Mouse (Mus musculus): ENCODE measurements around the gene Col5a3. TPM values are rescaled to one million over a fixed set of nuclear protein-coding genes. Genes with fewer than 3 reads are reported as not detected.
A peak's percentile ranks its signal among the peaks of the same experiment; 100 is the strongest.

The Col5a3 gene
- total RNA-seq, 2 experiments from 2014 or later: 1.8 to 1.9 TPM

GRCm38 (mm10) chr9:20810773-20811172 lies 4.1 kb downstream of the Col5a3 start:
- DNase-seq (ENCODE audit: low spot score in 2 of 2): no peak
- intact Hi-C loops (cut with DNase I): no loop called here

GRCm38 (mm10) chr9:20810271-20810670 lies 4.6 kb downstream of the Col5a3 start:
- DNase-seq (ENCODE audit: low spot score in 2 of 2): peak in 1 of 2 experiments; percentile 35
- intact Hi-C loops (cut with DNase I): no loop called here

DNA sequence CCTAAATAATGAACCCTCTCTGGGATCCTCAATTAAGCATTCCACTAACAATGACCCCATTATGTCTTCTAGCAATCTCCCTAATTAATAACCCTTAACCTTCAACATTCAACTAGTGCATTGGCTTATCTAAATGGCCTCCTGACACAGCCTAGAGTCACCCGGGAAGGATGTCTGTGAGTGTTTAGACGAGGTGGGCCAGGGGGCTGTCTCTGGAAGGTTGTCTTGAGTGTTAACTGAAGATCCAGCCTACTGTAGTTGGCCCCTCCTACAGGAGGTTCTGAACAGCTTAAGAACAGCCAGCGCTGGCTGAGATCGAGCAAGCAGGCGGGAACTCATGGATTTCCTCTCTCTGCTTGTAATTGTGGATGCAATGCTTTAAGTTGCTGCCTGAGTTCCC lies 9.2 kb downstream of the Col5a3 start:
- DNase-seq (ENCODE audit: low spot score in 2 of 2): no peak
- intact Hi-C loops (cut with DNase I): loop anchor here (2.0 kb wide), 1 partner anchor 65 kb away; no protein-coding TSS in a partner anchor

DNA sequence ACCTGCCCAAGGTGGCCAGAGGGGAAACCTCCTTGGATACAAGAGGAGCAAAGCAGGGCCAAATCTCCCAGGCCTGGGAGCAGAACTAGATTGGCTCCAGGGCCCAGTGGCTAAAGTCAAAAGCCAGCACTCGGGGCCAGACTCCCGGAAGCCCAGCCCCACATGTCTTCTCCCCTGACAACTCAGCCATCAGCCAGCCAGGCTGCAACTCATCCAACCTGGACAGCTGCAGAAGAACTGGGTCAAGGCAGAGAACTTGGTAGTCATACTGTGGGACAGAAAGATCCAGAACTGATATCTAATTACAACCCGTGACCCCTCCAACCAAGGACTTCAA lies 9.7 kb downstream of the Col5a3 start:
- intact Hi-C loops (cut with DNase I): loop anchor here (2.0 kb wide), 1 partner anchor 64 kb away; no protein-coding TSS in a partner anchor
- DNase-seq (ENCODE audit: low spot score in 2 of 2): no peak

DNA sequence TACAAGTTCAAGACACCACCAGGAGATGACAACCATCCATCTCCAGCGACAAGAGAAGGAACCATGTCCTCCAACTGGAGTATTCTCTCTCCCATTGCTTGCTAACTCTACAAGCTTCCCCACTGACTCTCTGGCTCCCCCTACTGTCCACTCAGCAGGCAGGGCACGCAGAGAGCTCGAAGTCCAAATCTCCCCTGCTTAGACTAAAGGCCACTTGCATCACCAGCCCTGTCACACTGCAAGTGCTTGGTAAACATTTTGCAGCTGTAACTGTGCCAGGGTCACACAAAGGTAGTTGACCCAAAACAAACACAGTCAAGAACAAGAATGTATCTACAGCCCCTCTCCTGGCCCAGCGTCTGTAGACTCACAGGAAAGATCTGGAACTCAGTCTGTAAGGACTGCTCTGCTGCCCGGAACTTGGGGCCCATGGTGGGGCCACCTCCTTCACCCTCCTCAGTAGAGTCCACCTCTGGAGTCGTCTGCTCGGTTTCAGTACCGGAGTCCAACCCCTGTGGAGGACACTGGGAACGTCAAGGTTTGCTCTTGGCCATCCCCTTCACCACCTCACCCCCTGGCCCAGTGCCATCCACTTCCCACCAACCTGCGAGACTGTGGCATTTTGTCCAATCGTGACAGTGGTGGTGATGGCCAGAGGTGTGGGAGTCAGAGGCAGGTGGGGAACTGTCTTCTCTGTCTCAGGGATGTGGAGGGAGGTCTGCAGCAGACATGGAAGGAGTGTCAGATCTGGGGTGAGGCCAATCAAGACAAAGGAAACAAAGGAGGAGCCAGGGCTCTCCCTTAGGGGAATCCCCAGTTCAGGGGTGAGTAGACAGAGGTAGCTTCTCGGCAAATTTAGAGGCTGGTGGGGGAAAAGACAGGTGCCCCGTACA lies 10.4 kb downstream of the Col5a3 start:
- intact Hi-C loops (cut with DNase I): loop anchor here (2.0 kb wide), 1 partner anchor 64 kb away; no protein-coding TSS in a partner anchor
- DNase-seq (ENCODE audit: low spot score in 2 of 2): peak in 1 of 2 experiments; percentile 54

DNA sequence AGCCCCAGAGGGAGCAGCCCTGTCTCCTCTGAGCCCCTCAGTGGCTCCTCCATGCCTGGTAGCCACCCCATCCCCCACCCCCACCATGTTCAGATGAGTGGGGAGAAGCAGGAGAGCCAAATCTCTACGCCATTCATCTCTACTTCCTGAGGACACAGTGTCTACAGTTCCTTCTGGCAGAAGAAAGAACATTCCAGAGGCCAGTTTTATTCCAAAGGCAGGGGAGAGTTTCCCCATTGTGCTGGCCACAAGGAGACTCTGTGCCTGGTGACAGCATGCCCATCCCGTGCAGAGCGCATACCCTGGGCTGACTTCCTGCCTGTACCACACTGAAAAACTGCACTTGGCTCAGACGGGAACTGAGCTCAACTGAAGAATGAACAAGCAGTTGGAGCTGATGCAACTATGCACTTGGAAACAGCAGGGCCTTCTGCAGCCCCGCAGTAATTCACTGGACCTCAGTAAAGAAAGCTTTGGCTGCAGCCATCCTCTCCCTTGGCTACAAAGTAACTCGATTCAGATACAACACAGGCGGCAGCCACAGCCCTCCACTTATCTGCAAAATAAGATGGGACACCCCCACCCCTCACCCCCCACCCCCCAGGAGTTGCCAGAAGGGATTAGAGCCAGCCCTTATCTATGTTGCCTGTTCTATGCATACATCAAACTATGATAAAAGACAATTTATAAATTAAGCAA lies 20.6 kb downstream of the Col5a3 start:
- intact Hi-C loops (cut with DNase I): no loop called here
- peak; percentile 65 to 83 for DNase-seq (ENCODE audit: low spot score in 2 of 2)

DNA sequence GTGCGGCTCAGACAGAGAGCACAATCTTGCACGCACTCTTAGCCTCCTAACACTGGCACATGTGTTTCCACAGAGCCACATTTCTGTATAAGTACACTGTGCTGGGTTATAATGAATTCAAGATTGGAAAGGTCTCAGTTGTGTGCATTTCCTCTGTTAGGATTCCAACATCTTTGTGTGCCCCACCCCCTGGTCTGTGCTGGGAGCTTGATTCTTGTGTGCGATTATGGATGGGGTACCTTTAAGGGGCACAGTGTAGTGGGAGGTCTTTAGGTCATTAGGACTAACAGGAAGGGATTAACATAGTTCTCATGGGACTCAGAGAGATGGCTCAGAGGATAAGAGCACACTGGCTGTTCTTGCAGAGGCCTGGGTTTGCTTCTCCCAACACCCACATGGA lies 24.5 kb downstream of the Col5a3 start:
- intact Hi-C loops (cut with DNase I): no loop called here

DNA sequence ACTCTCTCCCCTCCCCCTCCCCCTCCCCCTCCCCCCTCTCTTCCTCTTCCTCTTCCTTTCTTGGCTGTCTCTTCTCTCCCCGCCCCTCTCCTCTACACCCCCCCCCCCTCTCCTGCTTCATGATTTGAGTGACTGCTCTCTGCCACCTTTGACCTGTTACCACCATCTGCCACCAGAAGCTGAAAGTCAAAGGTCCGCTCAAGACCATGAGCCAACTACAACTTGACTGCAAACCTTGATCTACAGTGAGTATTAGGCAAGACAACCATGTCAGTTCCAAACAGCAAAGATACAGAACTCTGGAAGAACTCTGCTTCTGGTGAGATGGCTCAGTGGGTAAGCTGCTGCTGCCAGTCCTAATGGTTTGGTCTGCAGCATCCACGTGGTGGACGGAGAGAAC lies 25.2 kb downstream of the Col5a3 start:
- no peak for DNase-seq (ENCODE audit: low spot score in 2 of 2)
- intact Hi-C loops (cut with DNase I): no loop called here

More for the DNA sequence above, 24.5 kb downstream of the Col5a3 start:
- no peak for DNase-seq (ENCODE audit: low spot score in 2 of 2)

DNA sequence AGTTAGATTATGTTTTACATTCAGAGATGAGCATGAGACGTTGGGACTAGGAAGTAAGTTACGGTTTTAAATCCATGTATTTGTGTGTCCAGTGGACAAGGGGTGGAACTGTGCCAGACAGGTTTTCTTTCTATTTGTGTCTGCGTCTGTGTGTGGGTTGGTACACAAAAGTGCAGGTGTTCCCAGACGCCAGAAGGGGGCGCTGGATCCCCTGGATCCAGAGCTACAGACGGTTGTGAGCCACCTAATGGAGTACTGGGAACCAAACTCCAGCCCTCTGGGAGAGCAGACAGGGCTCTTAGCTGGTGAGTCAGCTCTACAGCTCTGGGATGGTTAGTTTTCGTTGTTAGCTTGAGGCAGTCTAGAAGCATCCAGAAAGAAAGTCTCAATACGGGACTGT lies 26.9 kb downstream of the Col5a3 start:
- DNase-seq (ENCODE audit: low spot score in 2 of 2): no peak
- intact Hi-C loops (cut with DNase I): no loop called here

DNA sequence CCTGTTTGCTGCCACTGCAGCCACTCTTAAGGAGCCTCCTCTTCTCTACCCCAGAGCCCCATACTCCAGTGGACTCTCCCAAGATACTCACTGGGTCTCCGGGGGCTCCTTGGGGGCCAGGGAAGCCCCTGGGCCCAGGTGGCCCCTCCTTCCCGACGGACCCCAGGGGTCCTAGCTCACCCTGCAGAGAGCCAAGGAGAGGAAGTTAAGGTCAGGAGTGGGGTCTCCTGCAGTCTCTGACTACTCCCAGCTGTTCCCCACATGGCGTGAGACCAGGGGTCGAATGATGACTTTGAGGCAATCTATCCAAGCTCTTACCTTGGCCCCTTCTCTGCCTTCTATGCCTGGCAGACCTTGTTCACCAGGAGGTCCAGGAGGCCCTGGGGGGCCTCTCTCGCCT lies 29.8 kb downstream of the Col5a3 start:
- no peak for DNase-seq (ENCODE audit: low spot score in 2 of 2)
- intact Hi-C loops (cut with DNase I): no loop called here

DNA sequence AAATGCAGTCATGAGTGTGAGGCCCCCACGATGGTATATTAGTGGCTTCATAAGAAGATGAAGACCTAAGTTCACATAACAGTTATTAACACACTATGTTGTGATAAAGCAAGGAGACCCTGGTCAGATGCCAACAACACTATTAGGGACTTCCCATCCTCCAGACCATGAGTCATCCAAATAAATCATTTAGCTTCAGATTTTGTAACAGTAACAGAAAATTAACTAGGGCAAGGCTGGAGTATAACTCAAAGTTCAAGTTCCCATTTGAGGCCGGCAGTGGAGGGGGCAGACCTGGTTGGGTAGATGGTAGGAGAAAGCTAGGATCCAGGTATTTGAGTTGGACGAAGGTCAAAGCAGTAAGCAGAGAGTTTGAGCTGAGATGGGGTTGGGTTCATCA lies 33.6 kb downstream of the Col5a3 start:
- intact Hi-C loops (cut with DNase I): no loop called here
- no peak for DNase-seq (ENCODE audit: low spot score in 2 of 2)

DNA sequence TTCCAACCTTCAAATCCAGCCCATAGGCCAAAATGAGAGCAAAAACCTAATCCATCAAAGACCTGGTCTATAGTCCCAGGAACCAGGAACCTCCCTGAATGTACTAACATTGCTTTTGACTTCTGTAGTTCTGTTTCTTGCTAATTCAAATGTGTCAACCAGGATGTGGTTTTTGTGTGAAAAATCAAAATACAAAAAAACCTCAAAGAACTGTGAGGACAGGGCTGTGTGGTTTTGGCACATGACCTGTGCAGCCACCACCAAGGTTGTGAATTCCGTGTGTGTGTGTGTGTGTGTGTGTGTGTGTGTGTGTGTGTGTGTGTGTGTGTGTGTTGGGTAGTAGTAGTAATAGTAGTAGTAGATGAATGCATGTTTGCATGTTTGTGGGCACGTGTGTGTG lies 49.6 kb downstream of the Col5a3 start:
- DNase-seq (ENCODE audit: low spot score in 2 of 2): no peak
- intact Hi-C loops (cut with DNase I): no loop called here

GRCm38 (mm10) chr9:20763099-20763498 lies 51.8 kb downstream of the Col5a3 start:
- intact Hi-C loops (cut with DNase I): no loop called here
- no peak for DNase-seq (ENCODE audit: low spot score in 2 of 2)

DNA sequence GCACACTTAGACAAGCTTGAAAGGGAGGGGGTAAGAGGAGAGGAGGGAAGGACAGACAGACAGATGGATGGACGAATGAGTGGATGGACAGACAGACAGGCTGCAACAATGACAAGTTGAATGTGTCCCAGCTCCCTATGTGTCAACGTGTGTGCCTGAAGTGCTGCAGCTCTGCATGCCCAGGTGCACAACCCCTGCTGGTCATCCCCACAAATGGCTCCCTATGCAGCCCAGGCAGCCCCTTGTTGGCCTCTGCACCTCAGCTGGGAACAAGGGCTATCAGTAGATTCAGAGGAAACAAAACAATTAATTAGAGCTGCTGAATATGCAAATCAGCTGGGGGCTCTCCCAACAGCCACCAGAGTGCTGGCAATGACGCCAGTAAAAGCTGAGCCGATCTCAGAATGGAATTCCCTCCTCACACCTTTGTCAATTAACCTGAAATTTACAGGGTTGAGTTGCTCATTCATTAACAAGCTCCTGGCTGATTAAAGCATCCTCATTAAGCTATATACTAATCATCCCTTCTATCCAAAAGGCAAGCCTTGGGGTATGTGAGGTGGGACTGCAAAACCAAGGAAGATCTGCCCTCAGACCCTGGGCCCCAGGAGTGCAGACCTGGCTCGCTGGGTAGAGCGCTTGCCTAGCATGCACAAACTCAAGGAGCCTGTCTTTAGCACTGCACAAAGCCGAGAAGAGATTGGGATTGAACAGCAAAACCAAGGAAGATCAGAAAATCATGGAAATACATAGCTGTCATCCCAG lies 52.5 kb downstream of the Col5a3 start:
- intact Hi-C loops (cut with DNase I): no loop called here
- DNase-seq (ENCODE audit: low spot score in 2 of 2): no peak

- intact Hi-C loops (cut with DNase I): no loop called here
- no peak for DNase-seq (ENCODE audit: low spot score in 2 of 2)
Observed at GRCm38 (mm10) chr9:20761388-20761787, 53.5 kb downstream of the Col5a3 start.

- no peak for DNase-seq (ENCODE audit: low spot score in 2 of 2)
- intact Hi-C loops (cut with DNase I): no loop called here
Observed at GRCm38 (mm10) chr9:20760813-20761212, 54.1 kb downstream of the Col5a3 start.

- DNase-seq (ENCODE audit: low spot score in 2 of 2): no peak
- intact Hi-C loops (cut with DNase I): no loop called here
Observed at GRCm38 (mm10) chr9:20758896-20759295, 56.0 kb downstream of the Col5a3 start.

- no peak for DNase-seq (ENCODE audit: low spot score in 2 of 2)
- intact Hi-C loops (cut with DNase I): no loop called here
Observed at GRCm38 (mm10) chr9:20758243-20758642, 56.6 kb downstream of the Col5a3 start.

DNA sequence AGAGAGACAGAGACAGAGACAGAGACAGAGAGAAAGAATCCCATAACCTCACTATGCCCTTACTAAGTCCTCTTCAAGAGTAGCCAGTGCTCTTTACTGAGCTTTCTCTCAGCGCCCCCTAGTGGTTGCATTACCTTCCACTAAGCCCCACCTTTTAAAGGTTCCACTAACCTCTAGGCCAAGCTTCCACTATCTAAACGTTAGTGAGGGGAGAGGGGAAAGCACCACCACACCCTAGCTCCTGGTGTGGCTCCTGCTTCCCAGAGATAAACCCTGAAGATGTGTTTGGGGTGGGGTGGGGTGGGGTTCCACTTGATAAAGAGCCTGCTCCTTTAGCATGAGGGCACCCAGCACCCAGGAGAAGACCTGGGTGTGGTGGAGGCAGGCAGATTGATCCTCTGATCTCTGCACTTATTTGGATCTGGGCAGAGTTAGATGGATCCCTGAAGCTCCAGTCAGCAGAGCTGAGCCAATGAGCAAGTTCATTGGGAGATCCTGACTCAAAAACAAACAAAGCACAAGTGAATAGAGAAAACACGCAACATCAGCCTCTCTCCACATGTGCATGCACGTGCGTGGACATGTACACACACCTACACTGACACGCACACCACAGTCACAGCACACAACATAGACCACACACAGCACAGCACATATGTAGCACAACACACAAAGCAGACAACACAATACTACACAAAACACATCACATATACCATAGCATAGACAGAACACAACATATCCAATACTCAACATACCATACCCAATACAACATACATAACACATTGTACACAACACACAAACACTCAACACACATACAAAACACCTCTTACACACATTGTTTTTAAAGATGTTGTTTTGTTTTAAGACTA lies 57.5 kb downstream of the Col5a3 start:
- DNase-seq (ENCODE audit: low spot score in 2 of 2): peak in 1 of 2 experiments; percentile 54
- intact Hi-C loops (cut with DNase I): no loop called here

Measured in left cerebral cortex, postnatal 14 days (tissue).